Mouse (Mus musculus): ENCODE measurements at regions not wholly inside any gene's neighbourhood (a gene's known extent, or its start where the extent isn't known, plus 50 kb on each side); places are given as distances from the start of the nearest gene placed in this dataset.
"Not testable (repeated sequence)": the region's sequence is repeated elsewhere in the genome, so short reads cannot be mapped to it uniquely, and the experiment has no call there.

- no peak for DNase-seq (ENCODE audit: low spot score in 2 of 2)
Measured at GRCm38 (mm10) chr15:3699234-3699814, 116.0 kb upstream of the Ghr start.

GRCm38 (mm10) chr15:3685254-3685653 is 102.0 kb upstream of the Ghr start:
- DNase-seq (ENCODE audit: low spot score in 2 of 2): no peak

- DNase-seq (ENCODE audit: low spot score in 2 of 2): not testable (repeated sequence)
Measured at GRCm38 (mm10) chr15:3677026-3677425, 93.7 kb upstream of the Ghr start.

GRCm38 (mm10) chr15:3672586-3672985 is 89.3 kb upstream of the Ghr start:
- DNase-seq (ENCODE audit: low spot score in 2 of 2): no peak

- peak in 1 of 2 experiments; percentile 1 for DNase-seq (ENCODE audit: low spot score in 2 of 2)
Measured at GRCm38 (mm10) chr15:3671169-3671568, 87.9 kb upstream of the Ghr start.

- no peak for DNase-seq (ENCODE audit: low spot score in 2 of 2)
Measured at GRCm38 (mm10) chr15:3669411-3669810, 86.1 kb upstream of the Ghr start.

GRCm38 (mm10) chr15:3668863-3669262 is 85.6 kb upstream of the Ghr start:
- DNase-seq (ENCODE audit: low spot score in 2 of 2): no peak

- DNase-seq (ENCODE audit: low spot score in 2 of 2): no peak
Measured at GRCm38 (mm10) chr15:3648741-3649140, 65.4 kb upstream of the Ghr start.

- no peak for DNase-seq (ENCODE audit: low spot score in 2 of 2)
Measured at GRCm38 (mm10) chr15:3640091-3640490, 56.8 kb upstream of the Ghr start.

Measured in frontal cortex, postnatal 36 days (tissue).